Mouse (Mus musculus): Measurements from ENCODE around the gene Erv3. TPM values are rescaled to one million over a fixed set of nuclear protein-coding genes. Genes with fewer than 3 reads are reported as not detected.

Erv3 gene
- total RNA-seq (2021) = under 1 TPM; 0.09 to 0.14 TPM

- no peak for DNase-seq (ENCODE audit: extremely low spot score in 1 of 2, low spot score in 2 of 2)
These were observed at the start of gene Erv3 for GRCm38 (mm10) chr2:131859721-131860120. Gene Erv3 (minus strand): TSS chr2:131859747.

GRCm38 (mm10) chr2:131908906-131909305 is 49.4 kb upstream of the Erv3 start:
- no peak for DNase-seq (ENCODE audit: extremely low spot score in 1 of 2, low spot score in 2 of 2)
- intact Hi-C loops (cut with DNase I) = no loop called here

More at GRCm38 (mm10) chr2:131859721-131860120, at the start of gene Erv3:
- intact Hi-C loops (cut with DNase I) = no loop called here

- intact Hi-C loops (cut with DNase I) = no loop called here
- DNase-seq (ENCODE audit: extremely low spot score in 1 of 2, low spot score in 2 of 2) = no peak
These were observed 48.9 kb upstream of the Erv3 start for GRCm38 (mm10) chr2:131908351-131908861.

GRCm38 (mm10) chr2:131907311-131907710 is 47.8 kb upstream of the Erv3 start:
- intact Hi-C loops (cut with DNase I) = no loop called here
- DNase-seq (ENCODE audit: extremely low spot score in 1 of 2, low spot score in 2 of 2) = no peak

GRCm38 (mm10) chr2:131906846-131907245 is 47.3 kb upstream of the Erv3 start:
- intact Hi-C loops (cut with DNase I) = no loop called here

GRCm38 (mm10) chr2:131906266-131906665 is 46.7 kb upstream of the Erv3 start:
- intact Hi-C loops (cut with DNase I) = no loop called here
- no peak for DNase-seq (ENCODE audit: extremely low spot score in 1 of 2, low spot score in 2 of 2)

More at GRCm38 (mm10) chr2:131906846-131907245, 47.3 kb upstream of the Erv3 start:
- DNase-seq (ENCODE audit: extremely low spot score in 1 of 2, low spot score in 2 of 2) = no peak

GRCm38 (mm10) chr2:131905776-131906175 is 46.2 kb upstream of the Erv3 start:
- DNase-seq (ENCODE audit: extremely low spot score in 1 of 2, low spot score in 2 of 2) = no peak
- intact Hi-C loops (cut with DNase I) = no loop called here

- no peak for DNase-seq (ENCODE audit: extremely low spot score in 1 of 2, low spot score in 2 of 2)
These were observed 45.5 kb upstream of the Erv3 start for GRCm38 (mm10) chr2:131905025-131905424.

GRCm38 (mm10) chr2:131902867-131903266 is 43.3 kb upstream of the Erv3 start:
- DNase-seq (ENCODE audit: extremely low spot score in 1 of 2, low spot score in 2 of 2) = no peak

More at GRCm38 (mm10) chr2:131905025-131905424, 45.5 kb upstream of the Erv3 start:
- intact Hi-C loops (cut with DNase I) = no loop called here

GRCm38 (mm10) chr2:131902423-131902822 is 42.9 kb upstream of the Erv3 start:
- no peak for DNase-seq (ENCODE audit: extremely low spot score in 1 of 2, low spot score in 2 of 2)
- intact Hi-C loops (cut with DNase I) = no loop called here

More at GRCm38 (mm10) chr2:131902867-131903266, 43.3 kb upstream of the Erv3 start:
- intact Hi-C loops (cut with DNase I) = no loop called here

- intact Hi-C loops (cut with DNase I) = no loop called here
- no peak for DNase-seq (ENCODE audit: extremely low spot score in 1 of 2, low spot score in 2 of 2)
These were observed 38.0 kb upstream of the Erv3 start for GRCm38 (mm10) chr2:131897336-131898109.

GRCm38 (mm10) chr2:131896011-131896410 is 36.5 kb upstream of the Erv3 start:
- intact Hi-C loops (cut with DNase I) = no loop called here
- DNase-seq (ENCODE audit: extremely low spot score in 1 of 2, low spot score in 2 of 2) = no peak

GRCm38 (mm10) chr2:131895106-131895505 is 35.6 kb upstream of the Erv3 start:
- intact Hi-C loops (cut with DNase I) = no loop called here
- DNase-seq (ENCODE audit: extremely low spot score in 1 of 2, low spot score in 2 of 2) = no peak

GRCm38 (mm10) chr2:131892534-131892933 is 33.0 kb upstream of the Erv3 start:
- intact Hi-C loops (cut with DNase I) = no loop called here
- DNase-seq (ENCODE audit: extremely low spot score in 1 of 2, low spot score in 2 of 2) = peak in 1 of 2 experiments; percentile 53

- DNase-seq (ENCODE audit: extremely low spot score in 1 of 2, low spot score in 2 of 2) = no peak
- intact Hi-C loops (cut with DNase I) = no loop called here
These were observed 28.7 kb upstream of the Erv3 start for GRCm38 (mm10) chr2:131888233-131888632.

- intact Hi-C loops (cut with DNase I) = no loop called here
- DNase-seq (ENCODE audit: extremely low spot score in 1 of 2, low spot score in 2 of 2) = no peak
These were observed 27.1 kb upstream of the Erv3 start for GRCm38 (mm10) chr2:131886503-131887160.

GRCm38 (mm10) chr2:131883136-131883535 is 23.6 kb upstream of the Erv3 start:
- peak in 1 of 2 experiments; percentile 73 for DNase-seq (ENCODE audit: extremely low spot score in 1 of 2, low spot score in 2 of 2)

GRCm38 (mm10) chr2:131881766-131882165 is 22.2 kb upstream of the Erv3 start:
- intact Hi-C loops (cut with DNase I) = loop anchor here (5.0 kb wide), 1 partner anchor 34 kb away; no protein-coding TSS in a partner anchor
- no peak for DNase-seq (ENCODE audit: extremely low spot score in 1 of 2, low spot score in 2 of 2)

More at GRCm38 (mm10) chr2:131883136-131883535, 23.6 kb upstream of the Erv3 start:
- intact Hi-C loops (cut with DNase I) = loop anchor here (5.0 kb wide), 1 partner anchor 36 kb away; no protein-coding TSS in a partner anchor

- intact Hi-C loops (cut with DNase I) = no loop called here
- DNase-seq (ENCODE audit: extremely low spot score in 1 of 2, low spot score in 2 of 2) = no peak
These were observed 17.2 kb upstream of the Erv3 start for GRCm38 (mm10) chr2:131876551-131877265.

All from left cerebral cortex, postnatal 10 days (tissue).